Mouse (Mus musculus) heart, adult 2 months (tissue): ENCODE data around the gene Gpatch2. TPM values are rescaled to one million over a fixed set of nuclear protein-coding genes. Genes with fewer than 3 reads are reported as not detected.

Source experiments
- DNase-seq, 2 experiments: peaks; one replicate each; pipeline ENCODE4 v3.0.0; 2021
- H3K27ac ChIP-seq: fragments of 200-600 bp; 2 replicates; pipeline ENCODE4 v1.8.1; 2022
- H3K27me3 ChIP-seq: fragments of 200-500 bp; 2 replicates; pipeline ENCODE4 v1.6.1; 2012; ENCODE audit warnings: mild to moderate bottlenecking, low read length, inconsistent platforms, mixed read lengths; ENCODE audit not compliant: control insufficient read depth, insufficient read depth
- H3K36me3 ChIP-seq: fragments of 200-500 bp; 2 replicates; pipeline ENCODE4 v1.6.1; 2012; ENCODE audit warnings: low read length, inconsistent platforms; ENCODE audit not compliant: control insufficient read depth, insufficient read depth
- H3K4me1 ChIP-seq: fragments of 200-500 bp; 2 replicates; pipeline ENCODE4 v1.6.1; 2011; ENCODE audit warnings: low read length; ENCODE audit not compliant: control insufficient read depth, insufficient read depth
- H3K4me3 ChIP-seq: fragments of 200-600 bp; 2 replicates; pipeline ENCODE4 v1.8.1; 2022
- H3K79me2 ChIP-seq: fragments of 200-500 bp; replicated peaks from 2 replicates; pipeline ENCODE4 v1.6.1; 2012; ENCODE audit warnings: mild to moderate bottlenecking, inconsistent platforms, low read length, moderate library complexity, mixed read lengths; ENCODE audit not compliant: control insufficient read depth, insufficient read depth
- H3K9ac ChIP-seq: fragments of 200-500 bp; 2 replicates; pipeline ENCODE4 v1.6.1; 2012; ENCODE audit warnings: low read depth, mild to moderate bottlenecking, control low read depth, inconsistent platforms, low read length, mixed read lengths
- CTCF ChIP-seq: fragments of 200-600 bp; IDR thresholded peaks from 2 replicates; pipeline ENCODE4 v1.8.1; 2022; ENCODE audit warnings: antibody characterized with exemption, mild to moderate bottlenecking, moderate library complexity
- EP300 ChIP-seq: fragments of 200-500 bp; IDR thresholded peaks from 2 replicates; pipeline ENCODE4 v1.6.1; 2011; ENCODE audit warnings: low read depth, low read length, control low read depth; ENCODE audit not compliant: insufficient read depth
- POLR2A ChIP-seq: fragments of 200-500 bp; IDR thresholded peaks from 2 replicates; pipeline ENCODE4 v1.6.1; 2011; ENCODE audit warnings: mild to moderate bottlenecking, low read depth, low read length, control low read depth; ENCODE audit not compliant: insufficient read depth
- WGBS: fragments of 180-500 bp; shearing (Covaris S2); methylation state at CpG from one replicate; pipeline ENCODE4 v1.1.7; 2018; 5-methylcytosine and 5-hydroxymethylcytosine counted together
- intact Hi-C: fragments of 180-260 bp; cut with DNase I; formaldehyde crosslinking; loops from one replicate; pipeline ENCODE4 v1.15.1; 2025
- polyA plus RNA-seq: library from polyadenylated mRNA; depleted of rRNA; stranded (reverse); fragments of >200 nt; gene quantifications from 2 replicates; pipeline ENCODE4 v1.2.3, GENCODE M21; 2012
- total RNA-seq, 2 experiments: library from RNA; stranded (reverse); gene quantifications; 2 replicates each; pipeline ENCODE4 v1.2.3; 2021

The Gpatch2 gene
- total and polyA plus RNA-seq, 3 experiments = 5.9 to 10.5 (median 10.1) TPM

DNA sequence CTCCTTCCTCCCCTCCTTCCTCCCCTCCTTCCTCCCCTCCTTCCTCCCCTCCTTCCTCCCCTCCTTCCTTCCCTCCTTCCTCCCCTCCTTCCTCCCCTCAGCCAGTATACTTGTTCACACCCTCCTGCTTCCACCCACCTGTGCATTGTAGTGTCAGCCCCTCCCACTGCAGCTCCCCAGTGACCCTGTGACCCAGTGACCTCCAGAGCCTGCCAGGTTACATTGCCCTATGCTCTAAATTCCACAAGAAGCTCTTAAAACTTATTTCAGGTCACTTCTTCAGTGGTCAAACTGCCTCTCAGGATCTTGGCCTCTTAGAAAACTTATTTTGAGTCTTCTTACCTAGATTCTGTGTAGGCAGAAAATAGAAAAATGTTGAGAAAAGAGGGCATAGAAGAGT, 99.2 kb downstream of the Gpatch2 start:
- Histone ChIP-seq H3K79me2 (no peaks in the 10 kb centered on the region), H3K27me3 (no peaks in the 10 kb centered on the region), H3K9ac (no peak overlapping the region), H3K4me3 (no peak overlapping the region), H3K27ac (no peak overlapping the region), H3K4me1 (no peaks in the 10 kb centered on the region; the same call in 1 of the 2 replicates), H3K36me3 (no peaks in the 10 kb centered on the region)
- TF ChIP-seq EP300 (no peak), POLR2A (no peak), CTCF (no peak)
- intact Hi-C loops = no loop called here
- DNase-seq = no peak

DNA sequence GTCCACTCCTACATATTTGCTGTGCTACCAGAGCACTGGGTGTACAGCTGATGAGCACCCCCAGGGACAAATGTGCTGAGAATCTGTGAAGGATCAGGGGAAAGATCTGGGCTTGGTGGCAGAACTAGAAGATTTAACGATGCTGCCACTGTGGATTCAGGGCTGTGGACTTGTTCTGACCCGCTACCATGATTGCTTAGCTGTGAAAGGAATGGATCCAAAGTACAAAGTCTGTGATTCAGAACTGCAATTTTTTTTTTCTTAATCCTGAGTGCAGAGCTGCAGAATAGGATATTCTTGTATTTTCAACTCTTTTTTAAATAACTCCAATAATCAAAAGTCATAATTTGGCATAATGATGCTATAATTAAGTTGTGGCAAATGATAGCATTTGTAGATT, 100.5 kb downstream of the Gpatch2 start:
- intact Hi-C loops = no loop called here

DNA sequence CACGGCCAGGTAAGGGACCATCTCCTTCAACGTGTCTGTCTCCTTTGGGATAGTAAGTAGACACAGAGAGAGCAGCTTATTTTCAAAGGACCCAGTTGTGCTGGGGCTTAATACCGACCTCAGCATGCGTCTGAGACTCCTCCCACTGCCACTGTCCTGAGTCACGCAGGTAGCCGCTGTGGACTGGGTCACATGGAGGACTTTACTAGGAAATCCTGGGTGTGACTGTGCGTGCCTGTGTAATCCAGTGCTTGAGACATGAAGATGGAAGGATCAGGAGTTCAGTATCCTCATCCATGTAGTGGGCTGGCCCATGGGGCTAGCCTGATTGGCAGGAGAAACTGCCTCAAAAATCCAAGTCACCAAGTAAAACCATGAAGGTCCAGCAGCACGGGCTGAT, 101.2 kb downstream of the Gpatch2 start:
- no peak for TF ChIP-seq POLR2A
- Histone ChIP-seq H3K36me3 (no peaks in the 10 kb centered on the region), H3K79me2 (no peaks in the 10 kb centered on the region), H3K27me3 (no peaks in the 10 kb centered on the region), H3K4me1 (no peaks in the 10 kb centered on the region; the same call in 1 of the 2 replicates), H3K4me3 (no peak overlapping the region), H3K27ac (no peak overlapping the region), H3K9ac (no peak overlapping the region)
- DNase-seq = no peak
- 91% methylated on average over 8 of the region's 8 CpGs for WGBS
- intact Hi-C loops = no loop called here

More for the DNA sequence above, 100.5 kb downstream of the Gpatch2 start:
- Histone ChIP-seq H3K4me1 (no peaks in the 10 kb centered on the region; the same call in 1 of the 2 replicates), H3K27ac (no peak overlapping the region), H3K36me3 (no peaks in the 10 kb centered on the region), H3K27me3 (no peaks in the 10 kb centered on the region), H3K4me3 (no peak overlapping the region), H3K9ac (no peak overlapping the region), H3K79me2 (no peaks in the 10 kb centered on the region)
- WGBS = 95% methylated on average over 2 of the region's 2 CpGs
- no peak for TF ChIP-seq CTCF
- no peak for TF ChIP-seq EP300
- no peak for TF ChIP-seq POLR2A
- no peak for DNase-seq

DNA sequence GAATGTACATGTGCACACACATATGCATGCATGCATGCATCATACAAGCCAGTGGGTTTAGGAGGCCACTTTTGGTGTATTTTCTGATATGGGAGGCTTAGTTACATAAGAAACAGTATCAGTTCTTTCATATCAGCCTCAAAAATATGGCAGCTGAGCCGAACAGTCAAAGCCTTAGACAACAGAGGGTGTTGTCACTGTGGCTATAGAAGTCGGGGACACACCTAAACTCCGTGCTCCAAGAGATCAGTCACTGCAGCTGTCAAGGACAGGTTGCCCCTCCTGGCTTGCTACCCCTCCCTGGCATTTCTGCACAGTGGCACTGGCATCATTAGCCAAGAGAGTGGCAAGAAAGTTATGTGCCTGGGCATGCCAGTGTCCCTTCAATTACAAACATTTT, 106.5 kb downstream of the Gpatch2 start:
- no peaks in the 10 kb centered on the region for H3K27me3 ChIP-seq
- no peak for DNase-seq
- 81% methylated on average over 3 of the region's 3 CpGs for WGBS
- no peak overlapping the region for H3K27ac ChIP-seq
- H3K36me3 ChIP-seq = no peaks in the 10 kb centered on the region
- TF ChIP-seq EP300 = no peak
- no peak for TF ChIP-seq POLR2A
- TF ChIP-seq CTCF = no peak
- H3K4me1 ChIP-seq = no peaks in the 10 kb centered on the region
- H3K79me2 ChIP-seq = no peaks in the 10 kb centered on the region
- intact Hi-C loops = no loop called here
- no peak overlapping the region for H3K4me3 ChIP-seq
- no peak overlapping the region for H3K9ac ChIP-seq

DNA sequence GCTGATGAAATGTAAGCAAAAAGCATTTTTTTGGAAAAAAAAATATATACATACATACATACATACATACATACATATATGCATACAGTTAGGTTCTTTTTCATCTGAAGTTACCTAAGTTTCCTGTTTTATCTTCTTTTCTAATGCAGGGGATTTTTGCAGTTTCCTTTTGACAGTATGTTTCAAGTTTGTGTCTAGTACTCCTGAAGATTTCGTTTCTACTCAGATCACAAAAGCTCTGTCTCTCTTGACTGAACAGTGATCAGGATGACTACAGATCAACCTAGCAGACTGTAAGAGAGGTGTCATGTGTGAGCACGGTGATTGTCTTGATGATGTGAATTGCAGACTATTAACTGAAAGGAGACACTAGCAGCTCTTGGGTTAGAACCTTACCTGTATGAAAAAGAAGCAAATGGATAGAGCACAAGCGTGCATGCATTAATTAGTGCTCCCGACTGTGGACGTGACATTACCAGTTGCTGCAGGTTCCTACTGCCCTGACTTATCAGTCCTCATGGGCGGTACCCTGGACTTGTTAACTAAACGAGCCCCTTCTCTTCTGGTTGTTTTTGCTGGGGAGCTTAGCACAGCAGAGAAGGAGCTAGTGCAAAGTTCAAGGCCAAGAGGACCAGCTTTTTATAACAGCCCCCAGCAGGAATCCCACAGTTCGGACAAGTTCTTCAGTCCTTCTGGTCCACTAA, 107.3 kb downstream of the Gpatch2 start:
- WGBS = 89% methylated on average over 8 of the region's 8 CpGs
- no peaks in the 10 kb centered on the region for H3K79me2 ChIP-seq

DNA sequence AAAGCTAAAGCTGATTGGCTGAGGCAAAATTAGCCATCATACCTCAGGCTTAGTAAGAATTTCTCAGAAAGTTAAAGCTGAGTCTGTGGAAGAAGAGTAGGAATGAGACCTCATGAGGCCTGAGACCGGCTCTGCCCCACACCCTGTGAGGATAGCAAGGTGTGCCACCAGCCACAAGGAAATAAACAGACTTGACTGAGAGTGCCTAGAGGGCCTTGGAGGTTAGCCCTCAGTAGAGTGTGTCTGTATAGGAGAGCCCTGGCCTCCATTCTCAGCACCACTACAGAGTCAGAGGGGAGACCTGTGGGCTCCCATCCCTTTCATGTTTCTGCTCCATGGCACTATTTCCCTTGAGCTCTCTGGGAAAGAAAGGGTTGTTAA, 107.9 kb downstream of the Gpatch2 start:
- intact Hi-C loops = no loop called here
- WGBS = 97% methylated on average over 1 of the region's 1 CpGs
- Histone ChIP-seq H3K4me3 (no peak overlapping the region), H3K4me1 (no peaks in the 10 kb centered on the region), H3K27me3 (no peaks in the 10 kb centered on the region), H3K36me3 (no peaks in the 10 kb centered on the region), H3K27ac (no peak overlapping the region), H3K79me2 (no peaks in the 10 kb centered on the region), H3K9ac (no peak overlapping the region)
- no peak for DNase-seq
- TF ChIP-seq EP300 (no peak), CTCF (no peak), POLR2A (no peak)

More for the DNA sequence above, 107.3 kb downstream of the Gpatch2 start:
- intact Hi-C loops = no loop called here
- Histone ChIP-seq H3K4me1 (no peaks in the 10 kb centered on the region), H3K4me3 (no peak overlapping the region), H3K9ac (no peak overlapping the region), H3K36me3 (no peaks in the 10 kb centered on the region), H3K27me3 (no peaks in the 10 kb centered on the region), H3K27ac (no peak overlapping the region)
- DNase-seq = no peak
- TF ChIP-seq EP300 (no peak), CTCF (no peak), POLR2A (no peak)
